Mouse (Mus musculus) inflammation-experienced regulatory T-cells, adult 6 months (primary cell): ENCODE data around the gene Catsper4. TPM values are rescaled to one million over a fixed set of nuclear protein-coding genes. Genes with fewer than 3 reads are reported as not detected.
"Not testable (repeated sequence)": the region's sequence is repeated elsewhere in the genome, so short reads cannot be mapped to it uniquely, and the experiment has no call there.

Experiments used
- ATAC-seq: one replicate; pipeline ENCODE4 v1.8.0; 2017
- polyA plus RNA-seq, 3 experiments: library from polyadenylated mRNA; unstranded; fragments of 100-300 nt; shearing (Covaris generic); gene quantifications; one replicate each; pipeline ENCODE4 v1.2.1; 2017

Gene Catsper4
- polyA plus RNA-seq: not detected

GRCm38 (mm10) chr4:134227194-134227593, at the start of gene Catsper4:
TSS of gene Catsper4 (minus strand) at chr4:134227383.
- ATAC-seq: no peak

DNA sequence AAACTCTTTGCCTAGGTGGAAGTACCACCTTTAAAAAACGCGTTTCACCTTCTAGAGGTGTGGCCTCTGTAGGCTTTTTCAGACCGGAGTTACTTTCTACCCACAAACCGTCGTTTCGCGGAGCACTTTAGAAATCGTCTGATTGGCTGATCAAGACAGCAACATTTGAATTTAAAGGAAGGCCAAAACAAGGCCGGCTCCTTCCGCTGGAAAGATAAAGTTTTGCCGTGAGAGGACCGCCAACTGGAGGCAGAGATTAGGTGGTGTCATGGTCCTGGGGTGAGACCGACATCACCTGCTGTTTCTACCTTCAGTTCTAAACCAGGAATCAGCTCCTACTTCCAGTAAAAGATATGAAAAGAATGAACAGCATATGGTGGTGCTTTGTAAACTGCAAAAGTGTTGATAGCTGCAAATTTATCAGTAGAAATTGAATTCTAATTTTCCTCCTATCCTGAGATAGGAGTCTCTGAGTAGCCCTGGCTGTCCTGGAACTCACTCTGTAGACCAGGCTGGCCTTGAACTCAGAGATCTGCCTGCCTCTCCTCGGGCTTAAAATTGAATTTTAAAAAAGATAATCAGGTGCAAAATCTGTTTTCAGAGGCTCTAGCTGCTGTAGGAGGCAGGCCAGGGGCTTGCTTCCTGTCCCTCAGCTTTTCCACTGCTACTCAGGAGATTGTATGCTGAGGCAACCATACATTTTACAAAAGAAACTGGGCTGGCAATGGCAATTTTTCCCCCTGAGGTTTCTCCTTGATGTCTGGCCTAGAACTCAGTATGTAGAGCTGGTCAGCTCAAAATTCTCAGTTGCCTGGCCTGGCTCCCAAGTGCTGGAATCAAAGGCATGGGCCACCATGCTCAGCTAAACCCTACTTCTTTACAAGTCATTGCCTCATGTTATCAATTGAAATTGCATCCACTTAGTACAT, 46.5 kb upstream of the Catsper4 start:
- peak; percentile 99 for ATAC-seq

GRCm38 (mm10) chr4:134272731-134273416, 45.7 kb upstream of the Catsper4 start:
- no peak for ATAC-seq

DNA sequence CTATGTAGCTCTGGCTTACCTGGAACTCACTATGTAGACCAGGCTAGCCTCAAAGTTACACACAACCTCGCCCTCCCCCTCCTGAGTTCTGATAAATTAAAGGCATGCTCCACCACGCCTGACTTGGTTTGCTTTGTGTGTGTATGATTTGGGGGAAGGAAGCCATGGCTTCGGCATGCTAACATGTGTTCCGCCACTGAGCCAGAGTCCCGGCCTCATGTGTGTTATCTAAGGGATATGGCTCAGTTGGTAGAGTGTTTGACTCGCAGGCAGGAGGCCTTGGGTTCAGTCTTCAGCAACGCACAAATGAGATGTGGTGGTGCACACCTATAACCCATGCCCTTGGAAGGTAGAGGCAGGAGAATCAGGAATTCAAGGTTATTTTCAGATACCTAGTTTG, 44.8 kb upstream of the Catsper4 start:
- no peak for ATAC-seq

- ATAC-seq: not testable (repeated sequence)
These were observed 42.4 kb upstream of the Catsper4 start for GRCm38 (mm10) chr4:134269622-134270021.

- ATAC-seq: no peak
These were observed 41.0 kb upstream of the Catsper4 start for GRCm38 (mm10) chr4:134268102-134268655.

- ATAC-seq: no peak
These were observed 38.8 kb upstream of the Catsper4 start for GRCm38 (mm10) chr4:134265860-134266585.

- ATAC-seq: no peak
These were observed 36.0 kb upstream of the Catsper4 start for GRCm38 (mm10) chr4:134263191-134263590.

DNA sequence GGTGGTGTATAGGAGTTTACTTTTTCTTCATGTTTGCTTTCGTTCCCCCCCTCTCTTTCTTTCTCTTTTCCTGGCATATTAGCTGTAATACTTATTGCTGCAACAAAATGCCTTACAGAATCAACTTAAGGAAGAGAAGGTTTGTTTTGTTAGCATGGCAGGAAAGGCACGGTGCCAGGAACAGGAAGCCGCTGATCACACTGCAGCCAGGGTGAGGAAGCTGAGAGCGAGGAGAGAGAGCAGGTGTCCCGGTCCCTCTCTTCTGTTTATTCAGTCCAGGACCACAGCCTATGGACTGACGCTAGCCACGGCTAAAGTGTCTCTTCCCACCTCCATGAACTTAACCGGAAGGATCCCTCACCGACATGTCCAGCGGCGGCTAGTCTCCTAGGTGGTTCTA, 31.2 kb upstream of the Catsper4 start:
- ATAC-seq: no peak

- ATAC-seq: no peak
These were observed 30.2 kb upstream of the Catsper4 start for GRCm38 (mm10) chr4:134257198-134258009.

DNA sequence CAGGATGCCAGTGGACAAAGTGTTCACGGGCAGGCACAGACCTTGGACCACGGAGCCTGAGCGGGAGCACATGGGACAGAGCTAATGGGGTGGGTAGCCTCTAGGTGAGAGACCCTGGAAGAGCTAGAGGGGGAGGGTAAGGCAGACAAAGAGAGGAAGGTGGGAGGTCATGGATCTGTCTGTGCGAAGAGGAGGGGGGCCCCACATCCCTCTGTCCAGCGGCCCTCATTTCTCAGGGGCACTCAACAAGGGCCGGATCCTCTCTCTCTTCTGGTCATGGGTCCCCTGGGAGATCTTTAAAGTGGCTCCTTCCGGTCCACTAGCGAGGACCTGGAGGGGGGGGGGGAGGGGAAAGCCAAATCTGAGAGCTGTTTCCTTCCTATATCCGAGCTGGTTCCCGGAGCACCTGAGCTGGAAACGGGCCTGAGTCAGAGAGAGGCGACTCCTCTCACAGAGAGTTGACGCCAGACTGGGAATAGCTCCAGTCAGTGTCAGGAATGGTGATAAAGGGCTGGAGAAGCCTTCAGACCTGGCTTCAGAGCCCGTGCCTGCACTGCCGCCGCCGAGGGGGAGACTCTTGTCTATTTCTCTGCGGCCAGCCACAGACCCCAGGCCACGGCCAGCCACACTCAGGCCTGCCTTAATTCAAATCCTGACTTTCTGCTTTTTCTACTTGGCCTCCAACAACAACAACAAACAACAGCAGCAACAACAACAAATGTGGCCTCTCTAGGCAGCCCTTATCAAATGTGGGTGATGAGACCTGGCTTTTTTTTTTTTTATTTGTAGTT, 29.4 kb upstream of the Catsper4 start:
- no peak for ATAC-seq

- ATAC-seq: no peak
These were observed 28.7 kb upstream of the Catsper4 start for GRCm38 (mm10) chr4:134255854-134256253.

DNA sequence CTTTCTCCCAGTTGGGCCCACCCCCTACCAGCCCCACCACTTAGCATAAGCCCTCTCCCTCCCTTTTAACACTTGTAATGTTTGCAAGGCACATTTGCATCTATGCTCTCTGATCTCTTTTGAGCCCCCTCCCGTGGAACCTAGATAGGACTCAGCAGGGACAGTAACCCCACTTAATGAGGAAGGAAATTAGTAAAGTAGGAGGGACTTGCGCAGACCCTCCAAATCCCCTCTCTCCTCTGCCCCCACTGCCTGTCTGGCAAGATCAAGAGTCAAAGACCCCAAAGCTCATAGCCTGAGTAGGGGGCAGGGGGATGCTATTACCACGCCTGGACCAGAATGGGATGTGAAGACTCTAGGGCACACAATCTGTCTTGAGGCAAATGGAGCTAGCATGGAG, 27.7 kb upstream of the Catsper4 start:
- no peak for ATAC-seq

- no peak for ATAC-seq
These were observed 26.6 kb upstream of the Catsper4 start, which contains the start of gene Grrp1 for GRCm38 (mm10) chr4:134253722-134254324. TSS of gene Grrp1 (minus strand) at chr4:134254106.

- no peak for ATAC-seq
These were observed 25.9 kb upstream of the Catsper4 start for GRCm38 (mm10) chr4:134252911-134253721.

DNA sequence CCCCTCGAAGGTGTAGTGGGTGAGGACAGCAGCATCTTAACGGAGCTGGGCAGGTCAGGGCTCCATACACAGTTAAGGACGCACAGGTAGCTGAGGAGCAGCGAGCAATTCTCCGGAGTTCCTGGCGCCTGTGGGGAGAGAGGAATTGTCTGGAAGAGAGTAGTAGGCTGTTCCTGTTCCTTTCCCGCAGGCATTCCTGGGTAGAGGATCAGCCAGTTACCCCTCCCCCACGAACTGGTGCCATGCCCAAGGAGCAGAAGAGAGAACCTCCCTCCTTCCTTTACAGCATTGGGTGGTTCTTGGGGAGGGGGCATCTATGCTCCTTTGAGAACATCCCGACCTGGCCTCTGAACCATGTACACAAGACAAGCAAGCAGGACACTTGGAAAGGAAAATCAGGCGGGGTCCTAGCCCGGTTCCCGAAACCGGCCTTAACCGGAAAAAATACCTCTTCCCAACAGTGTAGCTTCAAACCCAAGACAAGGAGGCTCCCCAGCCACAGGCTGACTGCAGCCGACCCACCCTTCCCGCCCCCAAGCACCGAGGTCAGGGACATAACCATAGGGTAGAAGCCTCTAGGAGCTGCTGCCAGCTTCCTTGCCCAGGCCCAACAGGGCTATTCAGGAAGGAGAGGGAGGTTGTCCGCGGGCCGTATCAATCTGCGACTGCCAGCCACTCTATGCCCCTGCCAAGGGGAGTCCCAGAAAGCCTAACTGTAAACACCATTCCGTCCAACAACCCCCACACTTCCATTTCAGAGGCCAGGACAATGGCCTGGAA, 25.1 kb upstream of the Catsper4 start:
- no peak for ATAC-seq

DNA sequence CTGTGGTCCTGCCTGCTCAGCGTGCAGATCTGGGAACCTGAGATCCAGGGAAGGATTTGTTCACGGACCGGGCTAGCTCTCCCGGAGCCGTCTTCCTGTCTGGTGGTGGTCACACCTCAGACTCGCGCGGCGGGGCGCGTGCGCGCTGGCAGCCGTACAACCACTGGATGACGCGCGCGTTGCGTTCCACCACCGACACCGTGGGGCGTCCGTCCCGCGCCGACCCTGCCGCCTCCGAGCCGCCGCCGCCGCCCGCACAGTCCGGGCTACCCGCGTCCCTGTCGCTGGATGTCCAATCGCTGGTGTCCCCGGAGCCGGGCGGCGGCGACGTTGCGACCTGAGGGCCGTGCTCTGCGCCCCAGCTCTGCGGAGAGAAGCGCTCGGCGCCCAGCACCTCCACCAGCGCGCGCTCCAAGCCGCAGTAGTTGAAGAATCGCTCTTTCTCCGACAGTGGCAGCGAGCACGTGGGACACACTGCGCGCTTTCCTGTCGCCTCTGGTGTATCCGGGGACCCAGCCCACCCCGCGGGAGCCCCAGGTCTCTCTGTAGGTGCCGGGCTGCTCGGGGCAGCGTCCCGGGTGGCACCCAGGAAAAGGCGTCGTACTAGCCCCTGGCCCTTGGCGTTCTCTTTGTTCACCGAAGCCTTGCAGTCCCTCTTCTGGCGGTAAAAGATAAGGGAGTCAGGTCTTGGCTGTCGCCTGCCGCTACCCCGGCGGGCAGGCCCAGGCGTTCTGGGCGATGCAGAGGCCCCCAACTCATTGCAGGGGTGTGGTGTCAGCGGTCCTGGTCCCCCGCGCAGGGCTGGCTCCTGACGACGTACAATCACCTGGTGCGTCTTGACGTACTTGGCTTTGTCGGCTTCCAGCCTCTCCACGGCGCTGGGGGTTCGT, 24.3 kb upstream of the Catsper4 start:
- peak; percentile 32 for ATAC-seq

GRCm38 (mm10) chr4:134250930-134251240, 23.7 kb upstream of the Catsper4 start:
- ATAC-seq: no peak
